ENCODE assay signal across 16 mouse cellular contexts in the genomic region with DNA sequence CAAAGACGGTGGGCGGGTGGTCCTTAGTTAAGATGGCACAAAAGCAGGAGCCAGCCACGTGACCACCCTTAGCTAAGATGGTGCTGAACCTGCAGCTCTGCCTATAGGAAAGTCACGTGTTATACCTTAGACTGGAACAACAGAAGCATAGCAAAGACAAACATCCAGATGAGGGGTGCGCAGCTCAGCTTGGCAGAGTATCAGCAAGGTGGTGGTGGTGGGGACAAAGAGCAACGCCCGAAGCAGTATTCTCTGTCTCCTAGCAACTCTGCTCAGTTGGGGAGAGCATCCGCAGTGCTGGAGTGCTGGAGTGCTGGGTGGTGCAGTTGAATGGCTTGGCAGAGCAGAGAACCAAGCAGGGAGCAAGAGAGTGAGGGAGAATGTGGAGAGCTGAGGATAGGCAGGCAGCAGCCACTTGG. TPM values are rescaled to one million over a fixed set of nuclear protein-coding genes. Genes with fewer than 3 reads are reported as not detected.
A peak's percentile ranks its signal among the peaks of the same experiment; 100 is the strongest.
DNase-seq lines count a peak whose midpoint lies in the region; ATAC-seq lines count a peak whose summit lies in the region.
"Had no signal": no experiment of that assay in that cellular context is flagged by ENCODE, and none has a peak within 500 bp of the region (broad histone marks: within the 10 kb centered on the region; RNA-seq: fewer than 3 reads in every experiment).

No protein-coding gene starts in this region.

- no peaks in the 10 kb centered on the region for H3K36me3 ChIP-seq in neural tube, embryonic 11.5 days (ENCODE audit: control insufficient read depth, insufficient read depth, low read length)
- no peaks in the 10 kb centered on the region for H3K36me3 ChIP-seq in forebrain, embryonic 11.5 days (ENCODE audit: control insufficient read depth, insufficient read depth, low read length)
- no peaks in the 10 kb centered on the region for H3K36me3 ChIP-seq in hindbrain, embryonic 16.5 days (ENCODE audit: control insufficient read depth, insufficient read depth, low read length)
- H3K36me3 ChIP-seq in neural tube, embryonic 14.5 days (ENCODE audit: control insufficient read depth, insufficient read depth, low read length), result no peaks in the 10 kb centered on the region
- H3K36me3 ChIP-seq: liver, embryonic 12.5 days had no signal

- H3K9ac ChIP-seq in neural tube, embryonic 11.5 days (ENCODE audit: low read length), result no peak overlapping the region
- H3K9ac ChIP-seq in forebrain, embryonic 11.5 days (ENCODE audit: low read length), result no peak overlapping the region
- H3K9ac ChIP-seq in hindbrain, embryonic 16.5 days (ENCODE audit: low read depth, low read length), result no peak overlapping the region
- no peak overlapping the region for H3K9ac ChIP-seq in neural tube, embryonic 14.5 days (replicated peaks; ENCODE audit: low read depth, low read length)
- H3K9ac ChIP-seq: liver, embryonic 12.5 days had no signal

- no peak overlapping the region for H3K4me3 ChIP-seq in neural tube, embryonic 11.5 days (ENCODE audit: low read depth, low read length)
- H3K4me3 ChIP-seq in forebrain, embryonic 11.5 days (ENCODE audit: low read depth, low read length), result no peak overlapping the region
- H3K4me3 ChIP-seq in hindbrain, embryonic 16.5 days (ENCODE audit: low read length), result no peak overlapping the region
- H3K4me3 ChIP-seq in neural tube, embryonic 14.5 days (ENCODE audit: low read depth, low read length), result no peak overlapping the region
- H3K4me3 ChIP-seq: liver, embryonic 12.5 days had no signal

- DNase-seq in neural tube, embryonic 11.5 days (ENCODE audit: low spot score), result peak; percentile 21
- DNase-seq in neural tube, embryonic 10.5 days (ENCODE audit: extremely low spot score, low spot score), result no peak
- peak; percentile 54 for DNase-seq in forebrain, embryonic 11.5 days (ENCODE audit: low spot score)
- DNase-seq in cerebellum, postnatal 25 days, result no peak
- DNase-seq in frontal cortex, adult 2 months (ENCODE audit: extremely low spot score in 1 of 2, low spot score in 1 of 2), result no peak
- DNase-seq: cerebellum, adult 11-12 months; kidney, adult 11 months; lung, postnatal 36 days had no signal

- no peaks in the 10 kb centered on the region for H3K4me1 ChIP-seq in neural tube, embryonic 11.5 days (ENCODE audit: control insufficient read depth, insufficient read depth, low read length)
- H3K4me1 ChIP-seq in forebrain, embryonic 11.5 days (replicated peaks; ENCODE audit: control insufficient read depth, insufficient read depth, low read length), result peaks cover 3% of the 10 kb centered on the region; the same call in 1 of the 2 replicates
- H3K4me1 ChIP-seq in hindbrain, embryonic 16.5 days (ENCODE audit: control insufficient read depth, insufficient read depth, low read depth, low read length), result peaks cover 4% of the 10 kb centered on the region; the same call in 1 of the 2 replicates
- H3K4me1 ChIP-seq in neural tube, embryonic 14.5 days (ENCODE audit: control insufficient read depth, insufficient read depth, low read length), result peaks cover 3% of the 10 kb centered on the region; the same call in 1 of the 2 replicates
- H3K4me1 ChIP-seq: liver, embryonic 12.5 days had no signal

- H3K27me3 ChIP-seq in neural tube, embryonic 11.5 days (ENCODE audit: control insufficient read depth, insufficient read depth, low read length), result no peaks in the 10 kb centered on the region
- H3K27me3 ChIP-seq in forebrain, embryonic 11.5 days (ENCODE audit: control insufficient read depth, insufficient read depth, low read length), result no peaks in the 10 kb centered on the region
- no peaks in the 10 kb centered on the region for H3K27me3 ChIP-seq in hindbrain, embryonic 16.5 days (replicated peaks; ENCODE audit: control insufficient read depth, insufficient read depth, low read length)
- H3K27me3 ChIP-seq in neural tube, embryonic 14.5 days (ENCODE audit: control insufficient read depth, insufficient read depth, low read length), result no peaks in the 10 kb centered on the region
- H3K27me3 ChIP-seq: liver, embryonic 12.5 days had no signal

- H3K27ac ChIP-seq in neural tube, embryonic 11.5 days (ENCODE audit: low read depth, low read length), result no peak overlapping the region
- no peak overlapping the region for H3K27ac ChIP-seq in forebrain, embryonic 11.5 days (ENCODE audit: low read depth, low read length)
- no peak overlapping the region for H3K27ac ChIP-seq in hindbrain, embryonic 16.5 days (ENCODE audit: low read depth, low read length)
- H3K27ac ChIP-seq in neural tube, embryonic 14.5 days (ENCODE audit: low read depth, low read length), result no peak overlapping the region
- H3K27ac ChIP-seq: liver, embryonic 12.5 days had no signal

- ATAC-seq in neural tube, embryonic 11.5 days (ENCODE audit: insufficient read depth, low FRiP score, low TSS enrichment), result peak; percentile 60
- ATAC-seq in forebrain, embryonic 11.5 days (replicated peaks; ENCODE audit: low FRiP score), result peak; percentile 74
- ATAC-seq in hindbrain, embryonic 16.5 days, result peak; percentile 60
- ATAC-seq in neural tube, embryonic 14.5 days (ENCODE audit: low read depth), result peak; percentile 71; the same call in 1 of the 2 replicates
- ATAC-seq in megakaryocyte progenitor cell, adult 5-6 weeks (replicated peaks; ENCODE audit: poor library complexity), result no peak
- ATAC-seq: liver, embryonic 12.5 days had no signal

- H3K4me2 ChIP-seq in neural tube, embryonic 11.5 days (ENCODE audit: low read depth), result no peak overlapping the region
- no peak overlapping the region for H3K4me2 ChIP-seq in forebrain, embryonic 11.5 days (ENCODE audit: low read depth, low read length, severe bottlenecking)
- no peak overlapping the region for H3K4me2 ChIP-seq in hindbrain, embryonic 16.5 days (ENCODE audit: low read length)
- H3K4me2 ChIP-seq in neural tube, embryonic 14.5 days (ENCODE audit: low read depth, low read length), result no peak overlapping the region
- H3K4me2 ChIP-seq: liver, embryonic 12.5 days had no signal

- no peaks in the 10 kb centered on the region for H3K9me3 ChIP-seq in neural tube, embryonic 11.5 days (ENCODE audit: control insufficient read depth, low read length)
- H3K9me3 ChIP-seq in forebrain, embryonic 11.5 days (ENCODE audit: control insufficient read depth, low read length), result no peaks in the 10 kb centered on the region
- H3K9me3 ChIP-seq in hindbrain, embryonic 16.5 days (ENCODE audit: control insufficient read depth, low read length), result no peaks in the 10 kb centered on the region
- H3K9me3 ChIP-seq in neural tube, embryonic 14.5 days (ENCODE audit: control insufficient read depth, low read length), result no peaks in the 10 kb centered on the region
- H3K9me3 ChIP-seq: liver, embryonic 12.5 days had no signal

- WGBS in neural tube, embryonic 11.5 days, result 32% methylated on average over 8 of the region's 8 CpGs
- 23% methylated on average over 8 of the region's 8 CpGs for WGBS in forebrain, embryonic 11.5 days
- WGBS in hindbrain, embryonic 16.5 days, result 22% methylated on average over 8 of the region's 8 CpGs
- WGBS in neural tube, embryonic 14.5 days, result 20% methylated on average over 8 of the region's 8 CpGs

RNA-seq across cellular contexts. Expression of gene Gtf2a1l, which starts 37.8 kb away (rescaled TPM):
- polyA plus RNA-seq in neural tube, embryonic 11.5 days (2014; fragmentation: Nextera tagmentation; extraction: Ambion mirVana), result 0.31 TPM in 2 replicates
- polyA plus RNA-seq in forebrain, embryonic 11.5 days (2014; fragmentation: Nextera tagmentation; extraction: Ambion mirVana), result 0.36 TPM in 1 of 2 replicates, not detected in the other
- 0.25 and 0.35 TPM in 2 replicates for polyA plus RNA-seq in hindbrain, embryonic 16.5 days (2015; fragmentation: Nextera tagmentation; extraction: Ambion mirVana)
- 0.19 and 0.27 TPM in 2 replicates for polyA plus RNA-seq in neural tube, embryonic 14.5 days (2014; fragmentation: Nextera tagmentation; extraction: Ambion mirVana)
- 0.11 and 0.12 TPM in 2 replicates for polyA plus RNA-seq in frontal cortex, adult 2 months (2012; rRNA removed)
- total RNA-seq in megakaryocyte progenitor cell, adult 5-6 weeks (2015), result not detected in 2 replicates
- not detected in 2 replicates for total RNA-seq in megakaryocyte progenitor cell, adult 5-6 weeks (2017)
- total RNA-seq: adrenal gland, postnatal 4 days; gastrocnemius, postnatal 4 days had no signal
- polyA plus RNA-seq: liver, embryonic 12.5 days; spleen, adult 2 months; urinary bladder, adult 2 months had no signal

Comparison
In these comparisons a context has a peak if more than half of its experiments do, and no peak if none do; other contexts are left out.
1. DNase-seq: peak in neural tube, embryonic 11.5 days (single experiment) and forebrain, embryonic 11.5 days (single experiment); none in neural tube, embryonic 10.5 days (single experiment), cerebellum, postnatal 25 days (0 of 2) and frontal cortex, adult 2 months (0 of 2).